Mouse (Mus musculus) spleen, embryonic (tissue): ENCODE results near the gene Slc2a5.

Experiments used
- CTCF ChIA-PET: fragments of 350-600 bp; sonication (Branson Sonifier 250); formaldehyde crosslinking; loops from one replicate; lab custom pipeline; 2022; lab: Charles Lee

Slc2a5 gene

GRCm38 (mm10) chr4:150181304-150181703 lies 62.2 kb downstream of the Slc2a5 start:
- CTCF ChIA-PET: no interaction called here

GRCm38 (mm10) chr4:150188236-150188635 lies 69.2 kb downstream of the Slc2a5 start:
- CTCF ChIA-PET: no interaction called here

DNA sequence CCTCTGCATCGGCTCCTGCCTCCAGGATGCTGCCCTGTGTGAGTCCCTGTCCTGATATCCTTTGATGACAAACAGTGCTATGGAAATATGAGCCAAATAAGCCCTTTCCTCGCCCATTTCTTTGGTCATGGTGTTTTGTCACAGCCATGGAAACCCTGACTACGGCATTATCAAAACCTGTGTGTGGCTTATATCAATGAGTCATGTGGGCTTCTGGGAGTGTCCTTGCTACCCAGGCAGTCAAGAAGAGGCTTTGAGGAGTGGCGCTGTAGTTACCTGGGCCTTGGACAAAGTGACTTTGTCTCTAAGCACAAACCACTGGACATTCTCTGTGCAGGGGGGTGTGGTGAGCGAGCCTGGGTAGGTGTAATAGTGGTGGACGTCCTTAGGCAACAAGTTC lies 73.1 kb downstream of the Slc2a5 start:
- CTCF ChIA-PET: no interaction called here
